Mouse (Mus musculus) spleen, postnatal 4 days (tissue): ENCODE measurements around the gene Tmc6.

Source experiments
- DNase-seq, 2 experiments: peaks; one replicate each; pipeline ENCODE4 v3.0.0; 2022; ENCODE audit warnings: low spot score in 2 of 2

Tmc6 gene

DNA sequence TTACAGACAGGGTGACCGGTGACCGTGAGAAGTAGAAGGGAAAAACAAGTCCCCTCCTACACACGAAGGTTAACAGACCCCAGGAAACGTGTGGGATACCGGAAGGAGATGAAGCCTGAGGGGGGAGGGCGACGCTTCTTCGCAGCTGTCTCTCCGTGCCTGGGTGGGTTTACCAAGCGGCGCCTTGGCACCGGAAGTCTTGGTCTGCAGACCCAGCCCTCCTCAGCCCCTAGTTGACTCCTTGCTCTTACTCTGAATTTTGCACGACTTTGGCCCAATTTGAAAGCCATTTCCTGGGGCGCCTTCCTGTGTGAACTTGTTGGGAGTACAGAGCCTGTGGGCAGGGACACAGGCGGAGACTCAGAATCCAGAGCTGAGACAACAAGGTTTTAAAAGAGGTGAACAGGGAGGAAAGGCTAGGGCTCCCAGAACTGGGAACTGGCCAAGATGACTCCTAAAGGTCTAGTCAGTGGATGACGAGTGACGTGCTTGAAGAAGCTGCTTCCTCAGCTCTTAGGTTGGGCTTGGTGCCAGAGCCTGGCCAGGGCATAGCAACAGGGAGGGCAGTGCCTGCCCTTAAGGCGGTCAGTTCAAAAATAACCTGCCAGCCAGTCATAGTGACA lies 688 bp downstream of the Tmc6 start:
- peak; percentile 81 to 89 for DNase-seq

DNA sequence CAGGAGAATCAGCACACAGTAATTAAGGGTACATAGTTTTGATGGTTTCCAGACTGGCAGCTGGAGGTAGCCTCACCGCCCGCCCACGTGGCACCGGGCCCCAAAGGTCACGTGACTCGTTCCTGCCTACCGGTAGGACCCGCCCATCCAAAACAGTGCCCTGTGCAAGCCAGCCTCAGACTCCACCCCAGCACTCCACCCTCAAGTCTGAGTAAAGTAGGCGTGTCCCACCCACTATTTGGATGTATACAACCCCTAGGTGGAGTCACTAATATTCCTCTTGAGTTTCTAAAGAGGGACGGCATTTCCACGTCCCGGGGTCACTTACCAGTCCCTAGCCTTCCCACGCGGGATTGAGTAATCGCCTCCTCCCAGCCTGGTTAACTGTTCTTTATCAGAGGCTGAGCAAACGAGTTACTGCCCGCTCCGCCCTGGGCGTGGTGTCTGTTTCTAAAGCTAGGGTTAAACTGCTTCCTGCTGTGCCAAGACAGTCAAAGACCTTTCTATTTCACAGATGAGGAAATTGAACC lies 1.4 kb downstream of the Tmc6 start:
- DNase-seq = peak; percentile 95

DNA sequence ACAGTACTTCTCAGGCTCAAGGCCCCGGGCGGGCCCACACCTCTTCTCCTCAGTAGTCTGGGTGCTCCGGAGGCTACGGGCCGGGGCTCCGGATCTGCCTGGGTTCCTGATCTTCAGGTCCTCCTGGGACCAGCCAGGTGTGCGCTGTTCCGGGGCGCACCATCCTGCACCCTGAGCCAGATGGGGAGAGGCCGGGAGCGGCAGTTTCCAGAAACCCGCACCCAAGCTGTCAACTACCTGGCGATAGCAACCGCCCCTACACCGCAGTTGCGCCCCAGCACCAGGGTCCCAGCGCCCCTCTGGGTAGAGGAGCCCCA lies 1.8 kb downstream of the Tmc6 start:
- DNase-seq = no peak

DNA sequence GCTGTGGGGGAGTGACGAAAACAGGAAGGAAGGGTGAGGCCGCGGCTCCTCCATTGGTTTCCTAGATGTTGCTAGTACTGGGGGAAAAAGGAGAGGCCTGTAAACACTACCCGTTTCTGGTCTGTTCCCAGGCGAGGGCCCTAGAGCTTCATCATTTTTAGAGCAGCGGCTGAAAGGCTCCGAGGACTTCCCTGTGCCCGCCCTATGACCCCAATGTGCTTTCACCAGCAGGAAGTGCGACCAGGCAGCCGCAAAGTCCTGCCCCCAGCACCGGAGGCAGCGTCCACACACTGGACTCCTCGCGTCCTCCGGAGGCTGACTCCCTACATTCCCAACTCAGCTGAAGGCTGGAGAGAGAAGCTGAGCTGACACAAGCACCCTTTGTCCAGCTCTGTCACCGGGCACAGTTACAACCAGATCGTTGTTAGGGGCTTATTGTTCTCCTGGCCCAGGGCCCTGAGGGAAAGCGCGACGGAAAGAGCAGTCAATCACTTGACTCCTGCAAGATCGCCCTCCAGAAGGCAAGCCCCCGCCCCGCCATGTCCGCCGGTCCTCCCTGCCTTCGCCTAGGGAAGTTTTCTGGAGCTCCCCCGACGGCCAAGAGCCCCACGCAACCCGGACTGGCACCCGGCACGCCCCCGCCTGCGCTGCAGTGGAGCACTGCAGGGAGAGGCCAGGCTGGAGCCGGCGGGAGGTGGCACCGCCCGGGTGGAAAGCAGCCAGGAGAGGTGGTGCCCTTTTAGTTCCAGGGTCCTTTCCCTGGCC lies 2.4 kb downstream of the Tmc6 start:
- peak; percentile 79 to 88 for DNase-seq

DNA sequence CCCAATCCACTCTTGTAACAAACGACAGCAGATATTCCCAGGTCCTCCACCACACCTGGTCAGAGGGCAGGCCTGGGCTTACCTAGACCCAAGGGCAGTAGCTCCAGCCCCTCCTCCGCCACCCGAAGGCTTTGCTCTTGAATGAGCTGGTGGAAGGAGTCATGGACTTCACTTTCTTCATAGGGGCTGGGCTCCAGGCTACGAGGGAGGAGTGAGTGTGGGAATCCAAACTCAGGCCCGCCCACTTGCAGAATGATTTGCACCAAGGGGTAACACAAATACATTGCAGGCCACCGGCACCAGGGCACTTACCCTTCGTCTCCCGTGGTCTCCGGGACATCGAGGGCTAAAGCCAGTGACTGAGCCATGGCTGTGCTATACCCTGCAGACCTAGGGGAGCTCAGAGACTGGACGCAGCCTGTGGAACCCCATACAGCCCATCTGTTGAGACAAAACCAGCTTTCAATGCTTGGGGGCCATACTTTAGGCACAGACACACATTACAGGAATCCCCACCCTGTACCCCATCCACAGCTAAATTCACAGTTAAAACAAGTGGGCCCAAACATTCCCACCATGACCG lies 3.1 kb downstream of the Tmc6 start:
- peak; percentile 70 to 83 for DNase-seq

DNA sequence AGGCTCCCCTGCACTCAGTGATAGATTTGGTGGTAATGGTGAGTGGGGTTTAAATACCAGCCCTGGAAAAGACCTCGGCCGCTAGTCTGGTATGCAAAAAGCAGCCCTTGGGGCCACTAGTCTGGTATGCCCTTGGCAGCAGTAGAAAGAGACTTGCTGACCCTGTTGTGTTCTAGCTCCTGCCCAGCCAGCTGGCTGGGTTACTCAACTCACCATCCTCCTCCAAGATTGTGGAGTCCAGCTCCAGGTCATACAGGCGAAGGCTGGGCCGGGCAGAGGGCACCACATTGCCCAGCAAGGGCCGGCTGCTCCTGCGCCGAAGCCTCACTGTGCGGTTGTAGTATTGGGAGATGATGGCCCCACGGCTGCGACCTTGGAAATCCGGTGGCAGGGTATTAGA lies 4.0 kb downstream of the Tmc6 start:
- DNase-seq = no peak

DNA sequence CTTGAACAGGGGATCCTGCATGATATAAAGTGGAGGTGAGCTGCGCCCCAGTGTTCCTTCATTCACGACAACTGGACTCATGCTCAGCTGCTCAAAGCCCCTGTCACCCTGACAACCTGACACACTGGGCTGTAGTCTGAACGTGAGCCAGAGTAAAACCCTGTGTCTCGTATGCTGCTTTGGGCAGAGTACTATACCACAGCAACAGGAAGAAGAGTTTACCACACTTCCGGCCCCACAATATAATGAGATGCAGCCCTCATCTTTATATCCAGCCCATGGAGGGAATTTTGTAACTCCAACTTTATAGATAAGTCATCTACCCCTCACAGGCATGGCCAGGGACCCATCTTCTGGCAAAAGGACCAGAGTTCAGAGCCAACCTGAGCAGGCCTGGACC lies 4.9 kb downstream of the Tmc6 start:
- DNase-seq = no peak

DNA sequence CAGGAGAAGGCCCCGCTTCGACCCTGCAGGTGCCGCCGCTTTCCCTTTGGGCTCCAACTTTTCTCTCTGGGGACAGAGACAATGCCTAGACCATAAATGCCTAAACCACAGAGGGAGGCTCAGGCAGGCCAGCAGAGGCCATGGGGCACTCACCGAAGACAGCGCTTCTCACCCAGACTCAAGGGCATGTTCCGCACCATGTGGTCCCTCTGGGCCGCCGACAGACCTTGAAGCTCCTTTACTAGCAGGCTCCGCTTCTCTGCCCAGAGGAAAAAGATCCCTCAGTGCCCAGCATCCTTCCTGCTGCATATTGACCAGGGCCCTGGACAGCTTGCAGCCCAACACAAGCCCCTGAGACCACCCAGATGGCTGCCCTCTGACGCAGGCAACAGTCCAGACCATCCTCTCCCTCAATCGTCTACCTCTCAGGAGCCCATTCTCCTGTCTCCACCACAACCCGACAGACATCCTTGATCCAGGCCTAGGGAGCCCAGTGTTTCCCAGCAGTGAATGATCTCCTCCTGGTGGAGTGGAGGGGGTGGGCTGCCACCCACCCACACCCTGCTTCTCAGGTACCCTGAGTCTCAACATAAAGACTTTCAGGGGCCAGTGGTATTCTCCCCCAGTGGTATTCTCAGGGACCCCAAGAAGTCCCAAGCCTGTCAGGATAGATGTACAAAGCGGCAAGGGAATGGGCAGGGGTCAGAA lies 5.8 kb downstream of the Tmc6 start:
- DNase-seq = no peak

DNA sequence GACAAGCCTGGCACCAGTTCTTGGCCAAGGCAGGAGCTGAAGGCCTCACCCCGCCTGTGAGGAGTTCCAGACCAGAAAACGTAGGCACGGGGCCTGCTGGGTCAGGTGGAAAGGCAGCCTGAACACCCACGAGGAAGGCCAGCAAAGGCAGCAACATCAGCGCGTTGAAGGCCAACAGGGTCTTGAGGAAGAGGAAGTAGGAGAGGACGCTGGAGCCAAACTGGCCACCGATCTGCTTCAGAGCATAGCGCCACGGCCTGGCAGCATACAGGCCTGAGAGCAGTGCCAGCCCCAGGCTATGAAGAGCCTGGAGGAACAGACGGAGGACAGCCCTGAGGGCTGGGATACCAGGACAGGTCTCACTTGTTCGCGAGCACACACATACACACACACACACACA lies 6.5 kb downstream of the Tmc6 start:
- no peak for DNase-seq

DNA sequence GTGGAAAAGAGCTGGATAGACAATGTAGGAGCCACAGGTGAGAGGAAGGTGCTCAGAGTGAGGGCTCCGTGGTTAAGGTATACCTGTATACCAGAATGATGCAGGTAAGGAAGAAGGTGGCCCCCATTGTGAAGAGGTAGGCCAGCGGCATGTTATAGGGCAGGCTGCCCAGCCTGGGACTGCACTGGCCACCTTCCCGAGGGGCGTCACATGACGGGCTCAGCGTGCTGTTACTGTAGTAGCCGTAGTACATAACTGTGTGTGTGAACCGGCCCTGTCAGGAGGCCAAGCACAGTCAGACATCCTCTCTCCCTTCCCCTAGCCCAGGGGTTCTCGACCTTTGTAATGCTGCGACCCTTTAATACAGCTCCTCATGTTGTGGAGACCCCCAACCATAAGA lies 7.1 kb downstream of the Tmc6 start:
- DNase-seq = no peak

DNA sequence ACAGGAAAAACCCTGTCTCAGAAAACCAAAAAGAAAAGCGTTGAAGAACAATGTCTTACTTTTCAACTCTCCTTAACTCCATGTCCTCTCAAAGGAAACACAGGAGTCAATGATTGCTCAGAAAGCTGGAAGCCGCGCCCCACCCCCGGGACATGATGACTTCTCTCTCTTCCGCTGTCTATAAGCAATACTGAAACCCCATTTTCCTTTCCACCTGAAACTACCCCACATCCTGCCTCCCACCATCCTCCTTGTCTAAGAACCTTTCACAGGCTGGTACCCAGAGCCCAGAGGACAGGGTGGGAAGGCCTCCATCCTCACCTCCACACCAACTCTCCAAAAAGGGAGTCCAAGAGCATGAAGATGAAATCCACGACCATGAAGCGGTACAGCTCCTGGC lies 9.6 kb downstream of the Tmc6 start:
- no peak for DNase-seq

DNA sequence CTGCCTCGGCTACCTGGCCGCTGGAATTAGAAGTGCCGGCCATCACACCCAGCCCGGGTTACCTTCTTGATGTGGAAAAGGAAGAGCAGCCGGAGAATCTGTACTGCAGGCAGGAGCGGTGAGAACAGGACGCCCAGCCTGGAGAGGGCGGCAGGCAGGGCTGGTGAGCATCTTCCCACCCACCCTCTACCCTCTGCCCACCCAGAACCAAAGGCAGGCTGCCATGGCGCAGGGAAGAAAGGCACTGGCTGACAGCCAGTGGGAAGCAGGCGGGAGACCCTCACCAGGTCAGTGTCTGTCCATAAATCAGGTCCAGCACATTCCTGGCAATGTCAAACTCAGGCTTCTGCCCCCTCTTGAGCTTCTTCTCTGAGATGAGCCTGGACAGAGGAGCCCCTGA lies 11.6 kb downstream of the Tmc6 start:
- DNase-seq = no peak

DNA sequence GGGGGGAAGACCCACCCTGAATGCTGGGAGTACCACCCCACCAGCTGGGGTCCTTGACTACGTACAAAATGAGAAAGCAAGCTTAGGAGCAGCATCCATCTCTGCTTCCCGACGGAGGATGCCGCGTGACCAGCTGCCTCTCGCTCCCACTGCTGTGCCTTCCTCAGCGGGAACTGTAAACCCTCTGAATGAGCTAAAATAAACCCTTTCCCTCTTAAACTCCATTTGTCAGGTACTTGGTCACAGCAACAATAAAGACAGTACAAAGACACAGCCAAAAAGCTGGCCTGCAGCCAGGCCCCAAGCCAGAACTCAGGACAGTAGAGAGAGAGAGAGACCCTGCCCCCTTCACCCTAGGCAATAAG lies 12.3 kb downstream of the Tmc6 start:
- no peak for DNase-seq

DNA sequence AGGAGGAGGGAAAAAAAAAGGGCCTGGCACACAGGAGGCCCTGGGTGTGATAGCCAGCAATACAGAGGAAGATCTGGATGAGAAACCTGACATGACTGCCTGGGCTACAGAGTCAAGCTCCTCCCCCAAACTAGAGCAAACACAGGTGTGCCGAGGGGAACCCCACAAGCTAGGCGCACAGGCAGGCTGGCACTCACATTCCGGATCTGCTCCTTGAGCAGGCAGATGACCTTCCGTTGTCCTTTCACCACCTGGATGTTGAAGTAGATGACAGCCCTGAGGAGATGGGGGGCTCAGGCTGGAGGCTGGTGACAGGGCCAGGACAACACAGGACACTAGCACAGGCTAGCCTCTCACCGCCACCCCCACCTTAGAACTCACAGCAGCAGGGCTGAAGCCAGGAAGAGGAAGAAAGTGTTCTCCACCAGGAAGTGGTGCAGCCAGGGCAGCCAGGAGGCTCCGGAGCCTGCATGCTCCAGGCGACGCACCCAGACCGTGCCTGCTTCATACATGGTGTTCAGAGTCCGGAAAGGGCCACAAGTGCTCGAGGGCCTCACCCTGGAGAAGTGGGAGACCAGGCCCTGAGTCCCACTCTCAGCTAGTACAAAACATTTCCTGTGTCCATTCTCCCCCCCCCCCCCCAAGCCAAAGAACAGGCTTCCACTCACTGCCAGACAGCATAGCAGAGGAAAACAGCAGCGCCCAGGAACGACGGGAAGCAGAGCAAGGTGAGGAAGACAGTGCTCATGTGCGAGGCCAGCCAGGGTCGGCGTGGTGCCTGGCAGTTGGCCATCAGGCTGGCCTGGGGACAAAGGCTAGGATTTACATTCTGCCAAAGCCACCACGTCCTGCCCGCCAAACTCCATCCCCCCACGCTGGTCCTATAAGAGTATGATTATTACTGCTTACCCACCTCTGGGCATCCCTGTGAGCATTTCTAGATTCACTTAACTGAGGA lies 13.0 kb downstream of the Tmc6 start:
- no peak for DNase-seq

DNA sequence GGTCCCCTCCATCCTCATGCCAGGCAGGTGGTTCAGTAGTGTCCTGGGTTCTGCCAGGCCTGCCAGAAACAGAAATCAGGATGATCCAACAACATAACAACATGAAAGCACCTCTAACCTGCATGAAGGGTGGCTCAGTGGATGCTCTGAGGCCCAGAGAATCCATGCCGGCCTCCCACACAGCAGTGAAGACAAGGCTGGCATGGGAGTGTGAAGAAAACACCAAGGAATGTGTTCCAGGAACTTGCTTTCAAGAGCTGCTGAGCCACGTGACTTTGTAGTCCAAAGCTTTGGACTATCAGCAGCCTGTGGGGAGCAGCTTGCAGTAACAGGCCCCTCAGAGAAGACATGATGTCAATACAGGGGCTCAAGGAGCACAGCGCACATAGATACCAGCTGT lies 15.7 kb downstream of the Tmc6 start:
- no peak for DNase-seq

DNA sequence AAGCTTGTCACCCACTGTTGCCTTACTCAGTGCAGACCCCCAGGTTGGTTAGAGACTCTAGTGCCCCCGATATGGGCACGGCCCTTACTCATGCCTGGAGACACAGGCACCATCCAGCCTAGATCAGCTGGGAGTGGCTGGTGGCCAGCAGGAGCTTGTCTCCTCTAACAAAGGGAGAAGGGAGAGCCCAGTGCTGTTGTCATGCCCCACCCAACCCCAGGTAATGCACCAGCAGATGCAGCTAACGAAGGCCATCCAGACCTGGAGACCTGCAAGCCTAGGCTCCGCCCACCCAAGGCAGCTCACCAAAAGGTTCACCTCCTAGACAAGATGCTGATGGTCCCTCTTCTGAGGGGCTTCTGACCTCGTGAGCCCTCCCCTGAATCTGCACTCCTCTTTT lies 16.6 kb downstream of the Tmc6 start:
- DNase-seq = no peak

DNA sequence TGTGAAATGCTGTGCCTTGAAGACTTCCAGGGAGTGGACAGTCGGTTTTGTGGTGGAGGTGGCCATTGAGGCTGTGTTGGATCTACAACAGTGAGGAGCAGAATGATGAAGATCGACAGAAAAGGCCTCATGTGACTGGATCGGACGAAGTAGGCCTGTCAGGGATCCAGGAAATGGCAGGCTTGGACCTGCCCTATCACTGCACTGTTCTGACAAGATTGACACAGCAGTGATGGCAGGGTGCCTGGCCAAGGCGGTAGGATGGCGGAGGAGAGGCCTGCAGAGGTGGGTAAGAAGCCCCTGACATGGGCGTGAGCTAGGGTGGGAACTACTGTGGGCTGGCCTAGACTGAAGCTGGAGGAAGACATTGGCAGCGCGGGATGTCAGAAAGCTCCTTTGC lies 17.7 kb downstream of the Tmc6 start:
- DNase-seq = no peak

DNA sequence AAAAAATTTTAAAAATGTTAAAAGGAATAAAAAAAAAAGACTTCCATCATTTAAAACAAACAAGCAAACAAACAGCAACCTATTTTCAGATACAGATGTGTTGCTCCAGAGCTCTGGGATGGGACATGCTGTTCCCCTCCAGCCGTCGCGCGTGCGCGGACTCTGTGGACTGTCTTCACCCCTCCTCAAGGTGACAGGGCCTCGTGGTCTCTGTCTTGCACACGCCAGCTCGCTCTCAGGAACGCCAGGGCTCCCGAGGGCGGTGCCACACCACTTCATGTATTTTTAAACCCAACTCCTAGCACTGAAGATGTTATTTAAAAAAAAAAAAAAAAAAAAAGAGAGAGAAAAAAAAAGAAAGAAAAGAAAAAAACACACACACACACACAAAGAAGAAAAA lies 19.8 kb downstream of the Tmc6 start:
- DNase-seq = no peak

DNA sequence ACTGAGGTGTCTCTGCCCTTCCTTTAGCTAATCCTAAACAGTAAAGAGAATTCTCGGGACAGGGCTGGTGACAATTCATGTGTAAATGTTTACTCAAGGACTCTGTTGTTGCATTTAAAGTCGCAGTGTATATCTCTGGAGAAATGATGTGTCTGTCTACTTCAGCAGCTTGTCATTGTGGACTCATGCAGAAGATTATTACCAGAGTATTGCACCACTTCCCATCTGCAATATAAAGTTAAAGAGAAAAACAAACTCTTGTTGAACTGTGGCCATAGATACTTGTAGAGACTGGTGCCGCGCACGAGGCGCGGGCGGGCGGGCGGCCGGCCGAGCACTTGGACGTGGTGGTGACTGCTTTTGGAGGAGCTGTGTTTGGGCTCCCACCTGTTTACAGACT lies 20.2 kb downstream of the Tmc6 start:
- DNase-seq = no peak

DNA sequence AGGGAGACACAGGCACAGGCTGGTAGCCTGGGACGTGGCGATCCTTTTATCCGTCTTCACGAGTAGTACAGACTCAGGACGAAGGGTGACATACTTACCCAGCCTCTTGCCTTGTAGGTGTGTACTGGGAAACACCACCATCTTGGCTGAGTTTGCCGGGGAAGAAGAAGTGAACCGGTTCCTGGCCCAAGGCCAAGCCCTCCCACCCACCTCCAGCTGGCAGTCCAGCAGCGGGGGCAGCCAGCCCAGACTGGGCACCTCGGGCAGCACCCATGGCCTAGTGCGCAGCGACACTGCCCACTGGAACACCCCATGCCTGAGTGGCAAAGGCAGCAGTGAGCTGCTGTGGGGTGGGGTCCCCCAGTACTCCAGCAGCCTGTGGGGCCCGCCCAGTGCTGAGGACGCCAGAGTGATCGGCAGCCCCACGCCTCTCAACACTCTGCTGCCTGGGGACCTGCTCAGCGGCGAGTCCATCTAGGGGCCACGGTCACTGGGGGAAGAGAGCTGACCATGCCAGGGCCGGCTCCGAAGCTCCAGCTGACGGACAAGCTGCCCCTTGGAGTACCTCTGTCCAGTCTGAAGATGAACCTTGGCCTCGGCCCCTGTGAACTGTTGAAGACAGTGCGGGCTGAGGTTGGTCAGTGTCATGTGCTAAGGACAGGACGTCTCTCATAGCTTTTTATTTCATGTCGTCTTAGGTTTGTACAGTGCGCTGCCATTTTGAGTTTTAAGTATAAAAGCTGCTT lies 21.5 kb downstream of the Tmc6 start:
- DNase-seq = no peak

DNA sequence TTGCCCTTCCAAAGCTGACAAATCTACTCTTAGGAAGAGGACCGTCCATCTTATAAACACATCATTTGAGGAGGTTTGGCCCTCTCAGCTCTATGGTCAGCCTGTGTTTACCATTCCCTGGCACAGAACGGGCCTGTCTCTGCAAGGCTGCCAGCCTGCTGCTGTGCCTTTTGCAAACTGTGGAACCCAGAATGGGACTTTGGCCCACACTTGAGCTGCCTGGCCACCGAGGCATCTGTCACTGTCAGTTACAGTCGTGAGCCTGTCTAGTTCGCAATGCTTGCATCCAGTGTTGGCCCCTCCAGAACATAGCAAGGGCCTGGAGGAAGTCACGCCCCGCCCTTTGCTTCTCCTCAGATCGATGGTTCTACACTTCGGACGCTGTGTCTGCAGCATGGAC lies 22.7 kb downstream of the Tmc6 start:
- DNase-seq = no peak
